Mouse (Mus musculus): ENCODE measurements around the gene Ranbp3. TPM values are rescaled to one million over a fixed set of nuclear protein-coding genes. Genes with fewer than 3 reads are reported as not detected.

The Ranbp3 gene
- polyA plus RNA-seq, 1 experiment from 2014 or later = 120 TPM

DNA sequence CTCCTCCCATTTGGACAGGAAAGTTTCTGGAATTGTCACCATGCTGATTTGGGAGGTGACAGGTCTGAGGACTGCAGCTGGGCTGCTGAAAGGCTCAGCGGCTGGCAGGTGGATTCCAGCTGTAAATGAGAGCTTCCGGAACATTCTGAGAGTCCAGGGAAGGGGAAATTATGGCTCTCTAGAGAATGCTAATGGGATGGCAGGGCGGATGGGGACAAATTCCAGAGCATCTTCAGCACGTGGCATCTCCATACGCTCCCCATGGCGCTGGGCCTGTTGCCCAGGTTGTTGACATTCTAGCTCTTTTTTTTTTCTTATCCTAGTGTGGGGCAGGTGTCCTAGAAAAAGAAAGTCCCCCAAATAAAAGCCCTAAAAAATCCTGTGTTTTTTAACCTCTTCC is 56.1 kb downstream of the Ranbp3 start:
- no peaks in the 10 kb centered on the region; the same call in 1 of the 2 replicates for H3K9me3 ChIP-seq (ENCODE audit: control insufficient read depth, low read length)
- ATAC-seq = no peak
- no peaks in the 10 kb centered on the region for H3K36me3 ChIP-seq (ENCODE audit: control insufficient read depth, insufficient read depth)
- H3K9ac ChIP-seq (replicated peaks; ENCODE audit: low read depth, low read length) = no peak overlapping the region
- no peak overlapping the region for H3K4me2 ChIP-seq (ENCODE audit: low read length)
- peaks cover 5% of the 10 kb centered on the region; the same call in 1 of the 2 replicates for H3K4me1 ChIP-seq (replicated peaks; ENCODE audit: control insufficient read depth, insufficient read depth, low read length)
- H3K27ac ChIP-seq (ENCODE audit: low read length) = no peak overlapping the region
- no peaks in the 10 kb centered on the region for H3K27me3 ChIP-seq (replicated peaks; ENCODE audit: control insufficient read depth, insufficient read depth, low read length)
- no peak overlapping the region for H3K4me3 ChIP-seq (replicated peaks; ENCODE audit: low read length)
- WGBS = 35% methylated on average over 6 of the region's 6 CpGs

- no peak overlapping the region for H3K27ac ChIP-seq (ENCODE audit: low read length)
- no peak overlapping the region for H3K4me2 ChIP-seq (ENCODE audit: low read length)
- WGBS = 35% methylated on average over 2 of the region's 2 CpGs
- no peaks in the 10 kb centered on the region for H3K36me3 ChIP-seq (ENCODE audit: control insufficient read depth, insufficient read depth)
- no peaks in the 10 kb centered on the region; the same call in 1 of the 2 replicates for H3K9me3 ChIP-seq (ENCODE audit: control insufficient read depth, low read length)
- H3K4me3 ChIP-seq (replicated peaks; ENCODE audit: low read length) = no peak overlapping the region
- H3K9ac ChIP-seq (replicated peaks; ENCODE audit: low read depth, low read length) = no peak overlapping the region
- H3K4me1 ChIP-seq (replicated peaks; ENCODE audit: control insufficient read depth, insufficient read depth, low read length) = peaks cover 5% of the 10 kb centered on the region; the same call in 1 of the 2 replicates
- no peaks in the 10 kb centered on the region for H3K27me3 ChIP-seq (replicated peaks; ENCODE audit: control insufficient read depth, insufficient read depth, low read length)
- ATAC-seq = no peak
Observed at GRCm38 (mm10) chr17:56729656-56730055, 56.6 kb downstream of the Ranbp3 start.

DNA sequence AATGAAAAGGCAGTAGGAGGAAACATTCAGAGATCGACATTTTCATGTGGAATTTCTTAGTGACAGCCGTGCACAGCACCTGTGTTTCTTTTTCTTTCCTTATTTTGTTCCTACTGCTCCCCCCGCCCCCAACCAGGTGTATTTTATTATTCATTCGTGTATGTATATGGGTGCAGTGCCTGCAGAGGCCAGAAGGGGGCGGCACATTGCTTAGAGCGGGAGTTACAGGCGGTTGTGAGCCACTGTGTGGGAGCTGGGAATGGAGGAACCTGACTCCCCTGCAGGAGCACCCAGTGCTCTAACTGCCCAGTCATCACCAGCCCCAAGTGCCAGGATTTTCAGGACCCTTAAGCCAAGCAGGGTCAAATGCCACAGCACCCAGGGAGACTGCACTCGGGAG is 63.4 kb downstream of the Ranbp3 start:
- Histone ChIP-seq H3K4me3 (replicated peaks; ENCODE audit: low read length) (no peak overlapping the region), H3K36me3 (ENCODE audit: control insufficient read depth, insufficient read depth) (no peaks in the 10 kb centered on the region), H3K9me3 (ENCODE audit: control insufficient read depth, low read length) (no peaks in the 10 kb centered on the region), H3K9ac (replicated peaks; ENCODE audit: low read depth, low read length) (no peak overlapping the region), H3K4me2 (ENCODE audit: low read length) (no peak overlapping the region), H3K27ac (ENCODE audit: low read length) (no peak overlapping the region), H3K27me3 (replicated peaks; ENCODE audit: control insufficient read depth, insufficient read depth, low read length) (no peaks in the 10 kb centered on the region), H3K4me1 (replicated peaks; ENCODE audit: control insufficient read depth, insufficient read depth, low read length) (no peaks in the 10 kb centered on the region)
- WGBS = 51% methylated on average over 8 of the region's 8 CpGs
- ATAC-seq = no peak

GRCm38 (mm10) chr17:56738221-56738620 is 65.1 kb downstream of the Ranbp3 start:
- H3K27ac ChIP-seq (ENCODE audit: low read length) = no peak overlapping the region
- no peaks in the 10 kb centered on the region for H3K36me3 ChIP-seq (ENCODE audit: control insufficient read depth, insufficient read depth)
- no peak overlapping the region for H3K9ac ChIP-seq (replicated peaks; ENCODE audit: low read depth, low read length)
- whole genome bisulfite sequencing = 85% methylated on average over 10 of the region's 10 CpGs
- H3K27me3 ChIP-seq (replicated peaks; ENCODE audit: control insufficient read depth, insufficient read depth, low read length) = no peaks in the 10 kb centered on the region
- H3K4me2 ChIP-seq (ENCODE audit: low read length) = no peak overlapping the region
- H3K9me3 ChIP-seq (ENCODE audit: control insufficient read depth, low read length) = no peaks in the 10 kb centered on the region
- H3K4me1 ChIP-seq (replicated peaks; ENCODE audit: control insufficient read depth, insufficient read depth, low read length) = no peaks in the 10 kb centered on the region
- ATAC-seq = no peak
- no peak overlapping the region for H3K4me3 ChIP-seq (replicated peaks; ENCODE audit: low read length)

- Histone ChIP-seq H3K4me3 (replicated peaks; ENCODE audit: low read length) (no peak overlapping the region), H3K27ac (ENCODE audit: low read length) (no peak overlapping the region), H3K36me3 (ENCODE audit: control insufficient read depth, insufficient read depth) (no peaks in the 10 kb centered on the region), H3K9ac (replicated peaks; ENCODE audit: low read depth, low read length) (no peak overlapping the region), H3K27me3 (replicated peaks; ENCODE audit: control insufficient read depth, insufficient read depth, low read length) (no peaks in the 10 kb centered on the region), H3K4me1 (replicated peaks; ENCODE audit: control insufficient read depth, insufficient read depth, low read length) (no peaks in the 10 kb centered on the region), H3K4me2 (ENCODE audit: low read length) (no peak overlapping the region), H3K9me3 (ENCODE audit: control insufficient read depth, low read length) (0 out of 2 replicates have a peak, but pooled peaks cover under 1% of the 10 kb centered on the region)
- ATAC-seq = no peak
- 82% methylated on average over 17 of the region's 17 CpGs for WGBS
Observed at GRCm38 (mm10) chr17:56740118-56740787, 67.2 kb downstream of the Ranbp3 start.

- Histone ChIP-seq H3K9me3 (ENCODE audit: control insufficient read depth, low read length) (0 out of 2 replicates have a peak, but pooled peaks cover 2% of the 10 kb centered on the region), H3K36me3 (ENCODE audit: control insufficient read depth, insufficient read depth) (no peaks in the 10 kb centered on the region), H3K4me3 (replicated peaks; ENCODE audit: low read length) (no peak overlapping the region), H3K9ac (replicated peaks; ENCODE audit: low read depth, low read length) (no peak overlapping the region), H3K27me3 (replicated peaks; ENCODE audit: control insufficient read depth, insufficient read depth, low read length) (no peaks in the 10 kb centered on the region), H3K27ac (ENCODE audit: low read length) (no peak overlapping the region), H3K4me2 (ENCODE audit: low read length) (no peak overlapping the region), H3K4me1 (replicated peaks; ENCODE audit: control insufficient read depth, insufficient read depth, low read length) (no peaks in the 10 kb centered on the region)
- WGBS = 80% methylated on average over 17 of the region's 17 CpGs
- ATAC-seq = no peak
Observed at GRCm38 (mm10) chr17:56740788-56741160, 67.7 kb downstream of the Ranbp3 start.

DNA sequence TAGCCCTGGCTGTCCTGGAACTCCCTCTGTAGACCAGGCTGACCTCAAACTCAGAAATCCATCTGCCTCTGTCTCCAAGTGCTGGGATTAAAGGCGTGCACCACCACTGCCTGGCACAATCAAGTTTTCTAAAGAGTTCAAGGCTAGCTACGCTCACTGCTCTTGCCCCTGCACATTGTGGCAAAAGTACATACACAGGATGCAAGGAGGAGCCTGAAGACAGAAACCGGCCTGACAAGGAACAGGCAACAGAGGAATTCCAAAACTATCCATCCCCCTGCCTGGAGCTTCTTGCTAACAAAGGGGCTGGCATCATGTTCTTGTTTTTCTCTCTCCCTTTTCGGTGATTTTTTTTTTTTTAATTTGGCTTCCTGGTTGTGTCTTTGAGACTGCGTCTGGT is 71.1 kb downstream of the Ranbp3 start:
- Histone ChIP-seq H3K27me3 (replicated peaks; ENCODE audit: control insufficient read depth, insufficient read depth, low read length) (no peaks in the 10 kb centered on the region; the same call in 1 of the 2 replicates), H3K36me3 (ENCODE audit: control insufficient read depth, insufficient read depth) (no peaks in the 10 kb centered on the region), H3K9ac (replicated peaks; ENCODE audit: low read depth, low read length) (no peak overlapping the region), H3K4me1 (replicated peaks; ENCODE audit: control insufficient read depth, insufficient read depth, low read length) (no peaks in the 10 kb centered on the region), H3K9me3 (ENCODE audit: control insufficient read depth, low read length) (0 out of 2 replicates have a peak, but pooled peaks cover 2% of the 10 kb centered on the region), H3K4me3 (replicated peaks; ENCODE audit: low read length) (no peak overlapping the region), H3K4me2 (ENCODE audit: low read length) (no peak overlapping the region), H3K27ac (ENCODE audit: low read length) (no peak overlapping the region)
- no peak for ATAC-seq
- WGBS = 65% methylated on average over 5 of the region's 5 CpGs

DNA sequence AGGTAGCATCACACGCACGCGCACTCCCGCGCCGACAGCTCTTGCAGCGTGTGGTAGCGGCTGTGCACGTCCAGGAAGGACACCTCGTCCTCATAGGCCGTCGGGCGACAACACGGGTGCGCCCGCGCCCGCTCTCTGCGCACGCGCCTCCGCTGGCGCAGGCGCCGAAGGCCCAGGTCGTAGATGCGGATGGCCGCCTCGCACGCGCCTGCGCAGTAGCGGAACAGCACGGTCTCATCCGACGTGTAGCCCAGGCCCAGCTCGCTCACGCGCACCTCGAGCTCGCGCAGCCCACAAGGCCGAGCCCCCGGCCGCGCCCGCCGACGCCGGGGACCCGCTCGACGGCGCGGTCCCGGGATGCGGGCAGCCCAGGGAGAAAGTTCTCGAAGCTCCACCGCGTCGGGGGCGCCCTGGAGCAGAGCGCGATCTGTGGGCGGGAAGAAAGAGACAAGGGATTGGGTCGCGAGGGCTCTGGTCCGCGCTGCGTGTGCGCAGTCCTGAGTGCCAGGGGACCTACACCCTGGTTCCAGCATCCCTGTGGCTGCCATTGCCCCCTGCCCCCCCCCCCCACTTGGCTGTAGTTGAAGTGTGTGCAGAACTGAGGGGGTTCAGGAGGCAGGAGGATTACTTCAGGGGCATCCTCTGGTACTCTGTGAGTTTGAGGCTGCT is 78.4 kb downstream of the Ranbp3 start:
- no peak overlapping the region for H3K27ac ChIP-seq (ENCODE audit: low read length)
- H3K9me3 ChIP-seq (ENCODE audit: control insufficient read depth, low read length) = no peaks in the 10 kb centered on the region; the same call in 1 of the 2 replicates
- 27% methylated on average over 70 of the region's 71 CpGs for WGBS
- no peaks in the 10 kb centered on the region for H3K36me3 ChIP-seq (ENCODE audit: control insufficient read depth, insufficient read depth)
- peak; percentile 89 for ATAC-seq
- peaks cover 56% of the 10 kb centered on the region for H3K27me3 ChIP-seq (replicated peaks; ENCODE audit: control insufficient read depth, insufficient read depth, low read length)
- no peaks in the 10 kb centered on the region for H3K4me1 ChIP-seq (replicated peaks; ENCODE audit: control insufficient read depth, insufficient read depth, low read length)
- peak overlapping the region; percentile 48 for H3K4me2 ChIP-seq (ENCODE audit: low read length)
- peak overlapping the region; percentile 40 for H3K4me3 ChIP-seq (replicated peaks; ENCODE audit: low read length)
- H3K9ac ChIP-seq (replicated peaks; ENCODE audit: low read depth, low read length) = peak overlapping the region; percentile 51; the same call in 1 of the 2 replicates

GRCm38 (mm10) chr17:56753452-56753851 is 80.4 kb downstream of the Ranbp3 start:
- H3K9ac ChIP-seq (replicated peaks; ENCODE audit: low read depth, low read length) = no peak overlapping the region
- no peak overlapping the region for H3K4me2 ChIP-seq (ENCODE audit: low read length)
- H3K36me3 ChIP-seq (ENCODE audit: control insufficient read depth, insufficient read depth) = no peaks in the 10 kb centered on the region
- no peak for ATAC-seq
- peaks cover 12% of the 10 kb centered on the region for H3K4me1 ChIP-seq (replicated peaks; ENCODE audit: control insufficient read depth, insufficient read depth, low read length)
- no peak overlapping the region for H3K27ac ChIP-seq (ENCODE audit: low read length)
- WGBS = 19% methylated on average over 15 of the region's 15 CpGs
- H3K4me3 ChIP-seq (replicated peaks; ENCODE audit: low read length) = no peak overlapping the region
- no peaks in the 10 kb centered on the region; the same call in 1 of the 2 replicates for H3K9me3 ChIP-seq (ENCODE audit: control insufficient read depth, low read length)
- H3K27me3 ChIP-seq (replicated peaks; ENCODE audit: control insufficient read depth, insufficient read depth, low read length) = peaks cover 73% of the 10 kb centered on the region

All from forebrain, embryonic 16.5 days (tissue).